Mouse (Mus musculus): ENCODE measurements at regions not wholly inside any gene's neighbourhood (a gene's known extent, or its start where the extent isn't known, plus 50 kb on each side); places are given as distances from the start of the nearest gene placed in this dataset.

DNA sequence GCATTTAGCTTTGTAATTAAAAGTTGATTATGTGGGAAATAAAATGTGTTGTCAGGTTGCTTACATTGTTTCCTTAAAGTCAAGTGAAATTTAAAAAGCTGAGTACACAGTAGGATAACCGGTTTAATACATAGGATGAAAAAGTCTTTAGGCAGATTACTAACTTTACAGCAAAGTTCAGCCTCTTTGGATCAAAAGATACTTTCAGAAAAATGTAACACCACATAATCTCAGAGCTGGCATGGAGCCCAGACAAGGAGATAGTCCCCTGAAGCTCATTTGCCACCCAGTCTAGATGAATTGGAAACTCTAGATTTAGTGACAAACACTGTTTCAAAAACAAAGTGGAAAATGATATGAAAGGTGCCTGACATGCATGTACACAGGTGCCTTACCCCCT lies 139.6 kb downstream of the Slco4c1 start:
- DNase-seq = peak; percentile 2

DNA sequence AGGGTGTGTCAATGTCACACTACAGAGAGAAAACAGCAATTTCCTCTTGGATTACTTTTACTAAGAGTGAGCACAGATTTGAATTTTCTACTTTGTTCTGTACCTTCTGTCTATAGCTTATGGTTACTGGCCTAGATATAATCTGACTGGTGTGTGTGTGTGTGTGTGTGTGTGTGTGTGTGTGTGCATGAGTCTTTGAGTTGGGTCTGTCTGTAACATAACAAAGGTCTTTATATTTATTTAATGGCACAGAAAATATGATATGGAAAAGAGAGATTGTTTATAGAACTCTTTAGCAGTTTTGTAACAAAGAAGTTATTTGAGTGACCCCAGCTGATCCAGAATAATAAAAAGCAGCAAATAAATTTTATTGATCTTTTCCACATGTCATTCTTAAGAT lies 140.1 kb downstream of the Slco4c1 start:
- DNase-seq = no peak
